Mouse (Mus musculus): Measurements from ENCODE around the gene Kcne4. TPM values are rescaled to one million over a fixed set of nuclear protein-coding genes. Genes with fewer than 3 reads are reported as not detected.

The Kcne4 gene
- not detected in 2 replicates for polyA plus RNA-seq (2012)

- no peak for TF ChIP-seq GATA1 (IDR thresholded peaks at IDR 0.05; ENCODE audit: low read length)
These were observed at the start of gene Kcne4 for GRCm38 (mm10) chr1:78816639-78817038. Gene Kcne4 (plus strand): TSS chr1:78816758.

DNA sequence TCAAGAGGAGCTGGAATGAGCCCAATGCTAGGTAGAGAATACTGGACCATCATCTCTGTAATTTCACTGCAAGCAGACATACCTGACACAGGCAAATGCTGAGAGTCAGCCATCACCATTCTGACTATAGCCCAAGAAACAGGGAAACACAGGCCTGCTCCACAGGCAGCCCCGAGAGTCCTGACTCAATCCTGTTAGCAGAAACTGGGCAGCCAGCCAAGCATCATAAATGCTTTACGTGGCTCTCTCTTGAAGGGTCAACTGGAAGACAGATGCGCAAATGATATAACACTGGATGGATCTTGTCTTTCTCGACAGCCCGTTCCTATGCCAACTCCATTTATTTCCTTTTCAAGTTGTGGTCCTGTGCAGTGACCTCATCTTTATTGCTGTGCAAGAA lies 34.7 kb upstream of the Kcne4 start:
- no peak for TF ChIP-seq GATA1 (IDR thresholded peaks at IDR 0.05; ENCODE audit: low read length)

- no peak for TF ChIP-seq GATA1 (IDR thresholded peaks at IDR 0.05; ENCODE audit: low read length)
These were observed 26.8 kb upstream of the Kcne4 start for GRCm38 (mm10) chr1:78789744-78790143.

DNA sequence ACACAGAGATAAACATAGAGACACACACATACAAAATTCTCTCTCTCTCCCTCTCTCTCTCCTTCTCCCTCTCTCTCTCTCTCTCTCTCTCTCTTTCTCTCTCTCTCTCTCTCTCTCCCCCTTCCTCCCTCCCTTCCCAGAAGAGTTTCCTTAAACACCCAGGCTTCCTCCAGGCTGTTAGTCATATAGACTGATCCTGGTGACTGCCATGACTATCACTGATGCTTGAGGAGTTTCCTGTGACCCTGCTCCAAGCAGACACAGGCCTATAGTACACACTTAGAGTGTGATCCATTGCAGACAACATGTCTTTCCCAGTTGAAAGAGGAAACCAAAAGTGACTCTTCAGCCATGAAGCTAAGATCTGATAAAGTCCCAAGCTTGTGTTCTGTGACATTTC lies 9.1 kb upstream of the Kcne4 start:
- TF ChIP-seq GATA1 (IDR thresholded peaks at IDR 0.05; ENCODE audit: low read length): no peak

GRCm38 (mm10) chr1:78809819-78810218 lies 6.7 kb upstream of the Kcne4 start:
- no peak for TF ChIP-seq GATA1 (IDR thresholded peaks at IDR 0.05; ENCODE audit: low read length)

- no peak for TF ChIP-seq GATA1 (IDR thresholded peaks at IDR 0.05; ENCODE audit: low read length)
These were observed 5.7 kb upstream of the Kcne4 start for GRCm38 (mm10) chr1:78810904-78811303.

DNA sequence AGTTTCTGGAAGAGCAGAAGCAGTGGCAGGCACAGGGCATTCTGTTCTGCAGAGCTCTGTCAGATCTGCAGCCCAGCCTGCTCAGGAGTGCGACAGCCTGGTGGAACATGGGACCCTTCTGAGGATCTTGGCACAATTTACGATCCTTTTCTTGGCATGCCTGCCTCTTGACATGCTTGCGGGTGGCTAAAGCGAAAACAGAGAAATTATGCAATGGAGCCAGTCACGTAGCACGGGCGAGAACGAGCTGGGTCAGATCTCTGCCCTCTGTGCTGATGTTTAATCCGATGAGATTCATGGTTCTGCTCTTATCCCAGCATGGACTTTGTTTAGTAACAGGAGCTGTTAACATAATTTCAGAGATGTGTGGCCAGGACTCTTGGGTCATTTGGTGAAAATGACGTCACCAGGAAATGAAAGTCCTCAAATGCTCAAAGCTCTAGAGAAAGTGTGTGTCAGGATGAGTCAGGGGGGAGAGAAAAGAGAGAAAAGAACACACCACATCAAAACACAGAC lies 4.5 kb upstream of the Kcne4 start:
- no peak for TF ChIP-seq GATA1 (IDR thresholded peaks at IDR 0.05; ENCODE audit: low read length)

DNA sequence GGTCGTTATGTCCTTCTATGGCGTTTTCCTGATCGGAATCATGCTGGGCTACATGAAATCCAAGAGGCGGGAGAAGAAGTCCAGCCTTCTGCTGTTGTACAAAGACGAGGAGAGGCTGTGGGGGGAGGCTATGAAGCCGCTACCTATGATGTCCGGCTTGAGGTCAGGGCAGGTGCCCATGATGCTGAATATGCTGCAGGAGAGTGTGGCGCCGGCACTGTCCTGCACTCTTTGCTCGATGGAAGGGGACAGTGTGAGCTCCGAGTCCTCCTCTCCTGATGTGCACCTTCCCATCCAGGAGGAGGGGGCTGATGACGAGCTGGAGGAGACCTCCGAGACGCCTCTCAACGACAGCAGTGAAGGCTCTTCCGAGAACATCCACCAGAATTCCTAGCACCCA lies 1.2 kb downstream of the Kcne4 start:
- no peak for TF ChIP-seq GATA1 (IDR thresholded peaks at IDR 0.05; ENCODE audit: low read length)

- TF ChIP-seq GATA1 (IDR thresholded peaks at IDR 0.05; ENCODE audit: low read length): no peak
These were observed 2.3 kb downstream of the Kcne4 start for GRCm38 (mm10) chr1:78818630-78819526.

DNA sequence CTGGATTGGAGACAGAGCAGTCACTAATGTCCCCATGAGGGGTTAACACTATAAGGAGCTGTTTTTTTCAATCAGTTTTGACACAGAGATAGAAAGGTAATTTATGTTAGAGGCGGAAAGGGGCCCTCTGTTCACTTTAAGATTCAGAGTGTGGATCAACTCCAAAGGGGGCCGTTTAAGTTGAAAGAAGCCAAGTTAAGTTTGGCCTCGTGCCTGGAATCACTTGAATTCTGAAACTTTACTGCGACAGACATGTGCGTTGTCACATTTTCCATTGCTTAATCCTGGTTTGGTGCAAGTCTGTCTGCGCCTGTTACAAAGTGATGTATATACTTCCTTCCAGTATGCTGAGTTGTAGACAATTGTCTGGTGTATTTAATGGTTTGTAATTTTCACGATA lies 3.0 kb downstream of the Kcne4 start:
- no peak for TF ChIP-seq GATA1 (IDR thresholded peaks at IDR 0.05; ENCODE audit: low read length)

- no peak for TF ChIP-seq GATA1 (IDR thresholded peaks at IDR 0.05; ENCODE audit: low read length)
These were observed 3.6 kb downstream of the Kcne4 start for GRCm38 (mm10) chr1:78820176-78820575.

- no peak for TF ChIP-seq GATA1 (IDR thresholded peaks at IDR 0.05; ENCODE audit: low read length)
These were observed 4.6 kb downstream of the Kcne4 start for GRCm38 (mm10) chr1:78821111-78821510.

DNA sequence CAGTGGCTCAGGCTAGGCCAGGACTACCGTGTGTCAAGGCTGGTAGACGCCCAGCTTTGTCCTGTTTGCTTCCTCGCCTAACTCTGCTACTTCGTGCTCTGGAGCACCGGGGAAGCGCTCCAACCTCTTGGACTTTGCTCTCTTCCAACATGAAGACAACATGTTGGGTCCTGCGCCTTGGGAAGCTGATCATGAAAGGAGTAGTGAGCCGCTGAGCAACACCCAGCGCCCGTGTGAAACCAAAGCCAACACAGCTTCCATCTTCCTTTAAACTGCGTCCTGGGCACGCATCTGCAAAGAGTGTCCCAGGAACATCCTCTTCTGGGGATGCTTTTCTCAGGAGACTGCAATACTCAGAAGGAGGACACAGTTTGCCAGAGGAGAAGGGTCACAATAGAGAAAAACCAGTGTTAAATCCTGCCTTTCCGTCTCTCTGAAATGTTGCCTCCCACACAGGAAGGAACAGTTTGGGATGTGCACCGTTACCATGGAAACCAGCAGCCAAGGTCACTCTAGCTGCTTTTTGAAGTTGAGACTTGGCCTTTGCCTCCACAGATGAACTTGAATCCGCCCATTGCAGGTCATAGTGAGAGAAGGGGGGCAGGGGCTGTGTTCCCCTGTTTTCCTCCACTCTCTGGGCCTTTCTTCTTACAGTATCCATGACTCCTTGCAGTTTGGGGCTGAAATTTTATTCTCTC lies 5.3 kb downstream of the Kcne4 start:
- TF ChIP-seq GATA1 (IDR thresholded peaks at IDR 0.05; ENCODE audit: low read length): no peak

DNA sequence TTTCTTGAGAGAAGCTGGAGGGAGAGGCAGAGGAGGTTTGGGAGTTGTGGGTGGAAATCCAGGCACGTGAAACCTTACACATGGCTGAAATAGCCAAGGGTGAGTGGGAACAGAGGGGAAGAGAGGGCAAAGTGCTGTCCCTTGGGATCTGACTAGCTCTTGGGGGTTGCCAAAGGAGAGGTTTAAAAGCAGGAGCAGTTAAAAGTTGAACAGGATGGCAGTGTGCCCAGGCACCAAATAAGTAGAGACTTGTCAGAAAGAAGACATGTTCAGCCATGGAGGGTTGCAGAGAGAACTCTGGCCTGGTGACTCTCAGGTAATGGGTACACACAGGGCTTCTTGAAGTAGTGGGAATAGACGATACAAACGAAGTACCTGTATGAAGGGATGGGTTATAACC lies 8.7 kb downstream of the Kcne4 start:
- no peak for TF ChIP-seq GATA1 (IDR thresholded peaks at IDR 0.05; ENCODE audit: low read length)

GRCm38 (mm10) chr1:78838468-78838867 lies 21.9 kb downstream of the Kcne4 start:
- no peak for TF ChIP-seq GATA1 (IDR thresholded peaks at IDR 0.05; ENCODE audit: low read length)

- no peak for TF ChIP-seq GATA1 (IDR thresholded peaks at IDR 0.05; ENCODE audit: low read length)
These were observed 24.2 kb downstream of the Kcne4 start for GRCm38 (mm10) chr1:78840769-78841168.

All from G1E-ER4 (cell line).